Mouse (Mus musculus) adrenal gland, adult (tissue): ENCODE measurements around the gene Icam5.
A peak's percentile ranks its signal among the peaks of the same experiment; 100 is the strongest.

Experiments
- DNase-seq, 2 experiments: peaks; one replicate each; pipeline ENCODE4 v3.0.0; 2022 to 2023; ENCODE audit warnings: low spot score in 1 of 2; ENCODE audit not compliant: inconsistent age in 2 of 2

The Icam5 gene

GRCm38 (mm10) chr9:21012368-21012767 lies 19.5 kb upstream of the Icam5 start:
- DNase-seq: no peak

GRCm38 (mm10) chr9:21014691-21015570 lies 16.9 kb upstream of the Icam5 start:
- DNase-seq: peak; percentile 70 to 83

GRCm38 (mm10) chr9:21015571-21016130 lies 16.2 kb upstream of the Icam5 start, which contains the start of gene Icam1:
Gene Icam1 (plus strand): TSS chr9:21015985.
- DNase-seq: peak; percentile 80 to 85

- peak in 1 of 2 experiments; percentile 65 for DNase-seq
These were observed 15.3 kb upstream of the Icam5 start for GRCm38 (mm10) chr9:21016331-21017176.

- peak in 1 of 2 experiments; percentile 33 for DNase-seq
These were observed 14.7 kb upstream of the Icam5 start for GRCm38 (mm10) chr9:21017177-21017575.

- DNase-seq: no peak
These were observed 13.3 kb upstream of the Icam5 start for GRCm38 (mm10) chr9:21018600-21018999.

GRCm38 (mm10) chr9:21021363-21021762 lies 10.5 kb upstream of the Icam5 start:
- DNase-seq: no peak

- no peak for DNase-seq
These were observed 9.6 kb upstream of the Icam5 start for GRCm38 (mm10) chr9:21022288-21022687.

GRCm38 (mm10) chr9:21022726-21023125 lies 9.1 kb upstream of the Icam5 start:
- no peak for DNase-seq

GRCm38 (mm10) chr9:21025258-21025810 lies 6.5 kb upstream of the Icam5 start:
- peak in 1 of 2 experiments; percentile 25 for DNase-seq

- no peak for DNase-seq
These were observed 5.0 kb upstream of the Icam5 start for GRCm38 (mm10) chr9:21026849-21027248.

GRCm38 (mm10) chr9:21027774-21028290 lies 4.0 kb upstream of the Icam5 start:
- DNase-seq: no peak

- DNase-seq: no peak
These were observed 3.2 kb upstream of the Icam5 start for GRCm38 (mm10) chr9:21028560-21029110.

GRCm38 (mm10) chr9:21029291-21030054 lies 2.4 kb upstream of the Icam5 start, which contains the start of gene Icam4:
Gene Icam4 (plus strand): TSS chr9:21029373.
- DNase-seq: peak; percentile 88 to 96

- peak; percentile 44 to 62 for DNase-seq
These were observed 1.7 kb upstream of the Icam5 start for GRCm38 (mm10) chr9:21030055-21030600.

- peak; percentile 91 to 95 for DNase-seq
These were observed 1.1 kb upstream of the Icam5 start for GRCm38 (mm10) chr9:21030781-21031250.

- peak; percentile 80 to 90 for DNase-seq
These were observed 500 bp upstream of the Icam5 start for GRCm38 (mm10) chr9:21031251-21031895.

GRCm38 (mm10) chr9:21032491-21032890 lies 618 bp downstream of the Icam5 start:
- peak in 1 of 2 experiments; percentile 56 for DNase-seq

GRCm38 (mm10) chr9:21033136-21033535 lies 1.3 kb downstream of the Icam5 start:
- peak; percentile 91 to 96 for DNase-seq
